Mouse (Mus musculus): ENCODE data around the gene Col4a1. TPM values are rescaled to one million over a fixed set of nuclear protein-coding genes. Genes with fewer than 3 reads are reported as not detected.

Gene Col4a1
- total RNA-seq, 1 experiment from 2014 or later, result not detected

- peak; percentile 55; the same call in 1 of the 2 replicates for ATAC-seq (ENCODE audit: extremely low read depth, insufficient number of reproducible peaks, low FRiP score, poor library complexity, severe bottlenecking)
Measured at GRCm38 (mm10) chr8:11253556-11253955, 59.1 kb downstream of the Col4a1 start.

- no peak for ATAC-seq (ENCODE audit: extremely low read depth, insufficient number of reproducible peaks, low FRiP score, poor library complexity, severe bottlenecking)
Measured at GRCm38 (mm10) chr8:11253041-11253440, 59.6 kb downstream of the Col4a1 start.

- no peak for ATAC-seq (ENCODE audit: extremely low read depth, insufficient number of reproducible peaks, low FRiP score, poor library complexity, severe bottlenecking)
Measured at GRCm38 (mm10) chr8:11252235-11252774, 60.3 kb downstream of the Col4a1 start.

- ATAC-seq (ENCODE audit: extremely low read depth, insufficient number of reproducible peaks, low FRiP score, poor library complexity, severe bottlenecking), result no peak
Measured at GRCm38 (mm10) chr8:11250149-11250548, 62.5 kb downstream of the Col4a1 start.

- no peak for ATAC-seq (ENCODE audit: extremely low read depth, insufficient number of reproducible peaks, low FRiP score, poor library complexity, severe bottlenecking)
Measured at GRCm38 (mm10) chr8:11249541-11250058, 63.0 kb downstream of the Col4a1 start.

- no peak for ATAC-seq (ENCODE audit: extremely low read depth, insufficient number of reproducible peaks, low FRiP score, poor library complexity, severe bottlenecking)
Measured at GRCm38 (mm10) chr8:11248712-11249111, 63.9 kb downstream of the Col4a1 start.

- ATAC-seq (ENCODE audit: extremely low read depth, insufficient number of reproducible peaks, low FRiP score, poor library complexity, severe bottlenecking), result no peak
Measured at GRCm38 (mm10) chr8:11241488-11241887, 71.1 kb downstream of the Col4a1 start.

- no peak for ATAC-seq (ENCODE audit: extremely low read depth, insufficient number of reproducible peaks, low FRiP score, poor library complexity, severe bottlenecking)
Measured at GRCm38 (mm10) chr8:11234879-11235210, 77.8 kb downstream of the Col4a1 start.

- no peak for ATAC-seq (ENCODE audit: extremely low read depth, insufficient number of reproducible peaks, low FRiP score, poor library complexity, severe bottlenecking)
Measured at GRCm38 (mm10) chr8:11234151-11234878, 78.3 kb downstream of the Col4a1 start.

GRCm38 (mm10) chr8:11233009-11233408 is 79.6 kb downstream of the Col4a1 start:
- no peak for ATAC-seq (ENCODE audit: extremely low read depth, insufficient number of reproducible peaks, low FRiP score, poor library complexity, severe bottlenecking)

GRCm38 (mm10) chr8:11230277-11230676 is 82.3 kb downstream of the Col4a1 start:
- ATAC-seq (ENCODE audit: extremely low read depth, insufficient number of reproducible peaks, low FRiP score, poor library complexity, severe bottlenecking), result no peak

- ATAC-seq (ENCODE audit: extremely low read depth, insufficient number of reproducible peaks, low FRiP score, poor library complexity, severe bottlenecking), result no peak
Measured at GRCm38 (mm10) chr8:11227421-11227820, 85.2 kb downstream of the Col4a1 start.

- ATAC-seq (ENCODE audit: extremely low read depth, insufficient number of reproducible peaks, low FRiP score, poor library complexity, severe bottlenecking), result no peak
Measured at GRCm38 (mm10) chr8:11225577-11226434, 86.8 kb downstream of the Col4a1 start.

- no peak for ATAC-seq (ENCODE audit: extremely low read depth, insufficient number of reproducible peaks, low FRiP score, poor library complexity, severe bottlenecking)
Measured at GRCm38 (mm10) chr8:11224178-11224577, 88.4 kb downstream of the Col4a1 start.

- no peak for ATAC-seq (ENCODE audit: extremely low read depth, insufficient number of reproducible peaks, low FRiP score, poor library complexity, severe bottlenecking)
Measured at GRCm38 (mm10) chr8:11221353-11221752, 91.3 kb downstream of the Col4a1 start.

GRCm38 (mm10) chr8:11219282-11219681 is 93.3 kb downstream of the Col4a1 start:
- ATAC-seq (ENCODE audit: extremely low read depth, insufficient number of reproducible peaks, low FRiP score, poor library complexity, severe bottlenecking), result no peak

GRCm38 (mm10) chr8:11215231-11215630 is 97.4 kb downstream of the Col4a1 start:
- peak; percentile 44; the same call in 1 of the 2 replicates for ATAC-seq (ENCODE audit: extremely low read depth, insufficient number of reproducible peaks, low FRiP score, poor library complexity, severe bottlenecking)

GRCm38 (mm10) chr8:11206509-11206908 is 106.1 kb downstream of the Col4a1 start:
- ATAC-seq (ENCODE audit: extremely low read depth, insufficient number of reproducible peaks, low FRiP score, poor library complexity, severe bottlenecking), result no peak

GRCm38 (mm10) chr8:11205532-11205931 is 107.1 kb downstream of the Col4a1 start:
- no peak for ATAC-seq (ENCODE audit: extremely low read depth, insufficient number of reproducible peaks, low FRiP score, poor library complexity, severe bottlenecking)

All from neutrophil, adult 5-6 weeks (primary cell).